Mouse (Mus musculus): ENCODE measurements at regions not wholly inside any gene's neighbourhood (a gene's known extent, or its start where the extent isn't known, plus 50 kb on each side); places are given as distances from the start of the nearest gene placed in this dataset.

DNA sequence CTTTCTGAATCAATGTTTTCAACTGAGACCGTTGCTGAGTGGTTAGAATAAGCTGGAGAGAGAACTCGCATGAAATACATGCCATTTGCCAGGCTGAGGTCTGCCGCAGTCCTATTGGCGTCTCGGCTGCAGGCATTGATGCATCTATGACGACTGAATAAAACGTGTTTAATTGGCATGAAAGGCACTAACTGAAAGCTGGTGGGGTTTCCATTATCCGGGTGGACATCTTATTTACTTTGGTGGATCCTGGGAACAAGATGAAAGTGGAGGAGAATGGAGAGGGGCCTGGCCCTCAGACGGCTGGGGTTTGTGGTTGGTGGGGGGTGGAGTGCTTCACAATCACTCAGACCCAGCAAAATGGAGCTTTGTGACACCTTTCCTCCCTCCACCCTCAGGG lies 81.2 kb downstream of the Gm12689 start:
- no peak overlapping the region for H3K4me2 ChIP-seq (ENCODE audit: low read depth, low read length)
- WGBS = 12% methylated on average over 9 of the region's 9 CpGs
- H3K36me3 ChIP-seq (ENCODE audit: insufficient read depth, low read length) = no peaks in the 10 kb centered on the region
- ATAC-seq (no peak), DNase-seq (ENCODE audit: low spot score) (peak; percentile 19)
- H3K9me3 ChIP-seq (ENCODE audit: low read length) = no peaks in the 10 kb centered on the region
- no peak overlapping the region for H3K27ac ChIP-seq
- no peak overlapping the region for H3K9ac ChIP-seq (replicated peaks; ENCODE audit: low read length)
- H3K4me3 ChIP-seq (ENCODE audit: low read length) = no peak overlapping the region
- no peaks in the 10 kb centered on the region for H3K4me1 ChIP-seq (ENCODE audit: insufficient read depth, low read length)
- H3K27me3 ChIP-seq (ENCODE audit: insufficient read depth, low read length) = peaks cover 14% of the 10 kb centered on the region; the same call in 1 of the 2 replicates
- TF ChIP-seq CTCF (IDR thresholded peaks at IDR 0.05; ENCODE audit: low read depth) = no peak

DNA sequence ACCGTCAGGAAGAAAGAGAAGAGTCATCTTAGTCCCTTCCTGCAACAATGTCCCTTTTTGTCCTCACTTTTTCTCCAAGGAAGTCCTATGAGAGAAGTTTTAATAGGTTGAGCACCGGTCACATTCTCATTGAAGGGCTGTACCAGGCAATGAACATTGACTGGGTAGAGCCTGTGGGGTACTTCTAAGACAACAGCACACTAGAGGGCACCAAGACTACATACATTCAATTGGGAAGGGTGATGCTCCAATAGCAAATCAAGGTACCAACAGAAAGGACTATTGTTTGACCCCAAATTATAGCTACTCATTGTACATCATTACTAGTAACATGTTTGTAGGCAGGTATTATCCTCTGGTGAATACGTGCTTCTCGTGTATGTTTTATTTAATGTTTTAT lies 84.3 kb downstream of the Gm12689 start:
- Histone ChIP-seq H3K4me1 (ENCODE audit: insufficient read depth, low read length) (no peaks in the 10 kb centered on the region), H3K9me3 (ENCODE audit: low read length) (no peaks in the 10 kb centered on the region), H3K27ac (no peak overlapping the region), H3K27me3 (ENCODE audit: insufficient read depth, low read length) (peaks cover 14% of the 10 kb centered on the region; the same call in 1 of the 2 replicates), H3K36me3 (ENCODE audit: insufficient read depth, low read length) (no peaks in the 10 kb centered on the region), H3K4me2 (ENCODE audit: low read depth, low read length) (no peak overlapping the region), H3K4me3 (ENCODE audit: low read length) (no peak overlapping the region), H3K9ac (replicated peaks; ENCODE audit: low read length) (no peak overlapping the region)
- DNase-seq (ENCODE audit: low spot score) (no peak), ATAC-seq (no peak)
- WGBS = 91% methylated on average over 4 of the region's 4 CpGs
- peak; percentile 29; the same call in 1 of the 2 replicates for TF ChIP-seq CTCF (IDR thresholded peaks at IDR 0.05; ENCODE audit: low read depth)

DNA sequence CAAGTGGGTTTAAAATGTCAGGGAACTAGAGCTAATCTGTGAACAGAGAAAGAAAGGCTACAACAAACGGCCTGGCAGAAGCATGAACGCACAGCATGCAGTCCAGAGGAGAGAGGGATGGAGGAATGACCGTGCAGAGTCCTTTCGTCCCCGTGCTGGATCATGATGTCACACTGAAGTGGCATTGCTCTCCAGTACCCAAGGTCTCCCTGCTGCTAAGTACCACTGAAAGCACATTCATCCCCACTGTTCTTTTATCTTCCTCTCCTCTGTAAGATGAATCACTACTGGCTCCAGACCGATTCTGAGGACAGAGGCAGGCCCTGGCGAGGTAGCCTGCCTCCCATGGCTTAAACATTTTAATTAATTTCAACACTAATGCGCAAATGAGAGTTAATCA lies 89.7 kb downstream of the Gm12689 start:
- Histone ChIP-seq H3K9ac (replicated peaks; ENCODE audit: low read length) (no peak overlapping the region), H3K4me2 (ENCODE audit: low read depth, low read length) (0 out of 2 replicates have a peak overlapping the region, but pooled peaks have one; percentile 5), H3K4me1 (ENCODE audit: insufficient read depth, low read length) (no peaks in the 10 kb centered on the region), H3K27ac (no peak overlapping the region), H3K4me3 (ENCODE audit: low read length) (no peak overlapping the region), H3K9me3 (ENCODE audit: low read length) (0 out of 2 replicates have a peak, but pooled peaks cover 2% of the 10 kb centered on the region), H3K27me3 (ENCODE audit: insufficient read depth, low read length) (no peaks in the 10 kb centered on the region), H3K36me3 (ENCODE audit: insufficient read depth, low read length) (no peaks in the 10 kb centered on the region)
- no peak for TF ChIP-seq CTCF (IDR thresholded peaks at IDR 0.05; ENCODE audit: low read depth)
- peak; percentile 53; the same call in 1 of the 2 replicates for ATAC-seq
- 9% methylated on average over 8 of the region's 8 CpGs for WGBS
- DNase-seq (ENCODE audit: low spot score) = no peak

DNA sequence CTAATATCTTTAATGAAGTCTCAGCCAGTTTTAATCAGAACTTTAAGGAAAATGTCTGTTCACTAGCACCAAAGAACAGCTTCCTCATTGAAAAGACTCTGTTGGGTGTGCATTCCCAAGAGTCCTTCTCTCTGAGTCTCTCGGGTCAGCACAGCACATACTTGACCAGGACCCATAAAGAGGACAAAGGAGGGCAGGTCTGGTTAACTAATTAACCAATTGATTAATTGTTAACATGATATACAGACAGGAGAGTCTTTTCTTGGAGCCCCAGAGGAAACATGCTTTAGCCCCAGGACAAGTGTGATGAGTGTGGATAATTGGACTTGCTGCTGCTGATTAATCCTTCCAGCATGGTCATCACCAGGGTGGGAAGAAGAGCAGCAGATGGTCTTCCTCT lies 93.7 kb downstream of the Gm12689 start:
- DNase-seq (ENCODE audit: low spot score) (no peak), ATAC-seq (no peak)
- 0 out of 2 replicates have a peak, but pooled peaks cover 2% of the 10 kb centered on the region for H3K9me3 ChIP-seq (ENCODE audit: low read length)
- no peak overlapping the region for H3K27ac ChIP-seq
- no peaks in the 10 kb centered on the region for H3K27me3 ChIP-seq (ENCODE audit: insufficient read depth, low read length)
- no peak overlapping the region for H3K4me2 ChIP-seq (ENCODE audit: low read depth, low read length)
- no peaks in the 10 kb centered on the region for H3K4me1 ChIP-seq (ENCODE audit: insufficient read depth, low read length)
- no peak overlapping the region for H3K9ac ChIP-seq (replicated peaks; ENCODE audit: low read length)
- 45% methylated on average over 1 of the region's 1 CpGs for WGBS
- H3K36me3 ChIP-seq (ENCODE audit: insufficient read depth, low read length) = no peaks in the 10 kb centered on the region
- H3K4me3 ChIP-seq (ENCODE audit: low read length) = no peak overlapping the region
- TF ChIP-seq CTCF (IDR thresholded peaks at IDR 0.05; ENCODE audit: low read depth) = no peak

DNA sequence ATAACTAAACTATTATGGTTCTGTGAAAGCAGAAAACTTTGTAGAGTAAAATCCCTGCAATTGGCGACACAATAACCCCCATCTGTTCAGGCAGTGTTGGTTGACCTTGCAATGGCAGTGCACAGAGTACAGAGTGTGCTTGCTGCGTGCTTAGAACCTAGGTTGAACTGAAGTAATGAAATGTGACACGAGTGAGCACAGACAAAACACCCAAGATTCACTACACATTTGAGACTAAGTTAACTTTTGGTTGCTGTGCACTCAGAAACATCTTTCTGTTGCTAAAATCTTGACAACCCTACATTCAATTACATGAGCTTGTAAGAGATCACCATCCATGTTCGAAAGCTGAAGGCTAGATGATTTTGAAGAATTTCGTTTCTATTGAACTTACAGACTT lies 97.3 kb downstream of the Gm12689 start:
- Histone ChIP-seq H3K27ac (no peak overlapping the region), H3K9me3 (ENCODE audit: low read length) (no peaks in the 10 kb centered on the region), H3K4me2 (ENCODE audit: low read depth, low read length) (no peak overlapping the region), H3K4me1 (ENCODE audit: insufficient read depth, low read length) (no peaks in the 10 kb centered on the region), H3K4me3 (ENCODE audit: low read length) (no peak overlapping the region), H3K36me3 (ENCODE audit: insufficient read depth, low read length) (no peaks in the 10 kb centered on the region), H3K9ac (replicated peaks; ENCODE audit: low read length) (no peak overlapping the region), H3K27me3 (ENCODE audit: insufficient read depth, low read length) (no peaks in the 10 kb centered on the region)
- ATAC-seq (no peak), DNase-seq (ENCODE audit: low spot score) (no peak)
- 86% methylated on average over 5 of the region's 5 CpGs for WGBS
- TF ChIP-seq CTCF (IDR thresholded peaks at IDR 0.05; ENCODE audit: low read depth) = no peak

DNA sequence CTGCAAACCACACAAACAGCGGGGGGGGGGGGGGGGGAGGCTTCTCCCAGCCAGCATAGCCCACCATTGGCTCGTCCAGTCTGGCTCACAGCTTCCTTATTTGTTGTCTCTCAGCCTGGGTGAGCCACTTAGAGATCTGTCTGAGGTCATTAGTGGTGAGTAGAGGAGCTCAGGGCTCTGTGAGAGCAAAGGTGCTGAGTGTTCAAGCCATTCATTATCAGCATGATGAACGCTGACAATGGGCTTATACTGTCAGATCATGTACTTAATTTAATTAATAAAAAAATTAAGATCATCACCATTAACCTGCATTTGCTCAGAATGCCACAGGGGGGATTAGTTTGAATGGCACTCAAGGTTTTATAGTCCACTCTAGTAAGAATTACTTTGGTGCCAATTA lies 98.5 kb downstream of the Gm12689 start:
- Histone ChIP-seq H3K9me3 (ENCODE audit: low read length) (no peaks in the 10 kb centered on the region), H3K27me3 (ENCODE audit: insufficient read depth, low read length) (no peaks in the 10 kb centered on the region), H3K9ac (replicated peaks; ENCODE audit: low read length) (no peak overlapping the region), H3K36me3 (ENCODE audit: insufficient read depth, low read length) (no peaks in the 10 kb centered on the region), H3K4me2 (ENCODE audit: low read depth, low read length) (no peak overlapping the region), H3K4me1 (ENCODE audit: insufficient read depth, low read length) (no peaks in the 10 kb centered on the region), H3K4me3 (ENCODE audit: low read length) (no peak overlapping the region), H3K27ac (no peak overlapping the region)
- ATAC-seq = no peak
- 59% methylated on average over 3 of the region's 3 CpGs for WGBS
- no peak for DNase-seq (ENCODE audit: low spot score)
- no peak for TF ChIP-seq CTCF (IDR thresholded peaks at IDR 0.05; ENCODE audit: low read depth)

DNA sequence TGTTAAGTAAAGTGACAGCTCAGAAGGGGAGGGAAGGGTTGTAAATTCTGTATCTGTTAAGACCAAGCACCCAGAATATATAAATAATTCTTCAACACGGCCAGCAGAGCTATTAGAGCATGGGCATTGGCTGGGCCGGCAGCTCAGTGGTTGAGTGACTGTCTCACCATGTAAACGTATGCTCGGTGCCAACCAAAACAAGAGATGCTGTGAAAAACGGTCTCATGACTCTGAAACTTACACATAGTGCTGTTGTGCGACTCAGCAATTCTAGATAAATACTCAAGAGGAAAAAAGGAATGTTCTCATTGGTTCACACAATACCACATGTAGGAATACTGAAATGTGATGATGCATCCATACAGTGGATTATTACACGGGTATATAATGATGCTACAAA lies 111.8 kb downstream of the Gm12689 start:
- Histone ChIP-seq H3K36me3 (ENCODE audit: insufficient read depth, low read length) (no peaks in the 10 kb centered on the region), H3K4me1 (ENCODE audit: insufficient read depth, low read length) (no peaks in the 10 kb centered on the region), H3K4me3 (ENCODE audit: low read length) (no peak overlapping the region), H3K4me2 (ENCODE audit: low read depth, low read length) (no peak overlapping the region), H3K9me3 (ENCODE audit: low read length) (no peaks in the 10 kb centered on the region), H3K27me3 (ENCODE audit: insufficient read depth, low read length) (no peaks in the 10 kb centered on the region), H3K27ac (no peak overlapping the region), H3K9ac (replicated peaks; ENCODE audit: low read length) (no peak overlapping the region)
- no peak for TF ChIP-seq CTCF (IDR thresholded peaks at IDR 0.05; ENCODE audit: low read depth)
- ATAC-seq = no peak
- DNase-seq (ENCODE audit: low spot score) = no peak
- 84% methylated on average over 7 of the region's 7 CpGs for WGBS

Data from hindbrain, postnatal 0 days (tissue).